13 mouse cellular contexts compared by ENCODE assay signal in genomic region chr15:51083677-51084322, GRCm38 (mm10).
DNase-seq lines count a peak whose midpoint lies in the region; ATAC-seq and TF ChIP-seq lines count a peak whose summit lies in the region.
"Had no signal": no experiment of that assay in that cellular context is flagged by ENCODE, and none has a peak within 500 bp of the region (broad histone marks: within the 10 kb centered on the region; RNA-seq: fewer than 3 reads in every experiment).

No protein-coding gene starts in this region.

- H3K4me3 ChIP-seq in heart, embryonic 11.5 days (ENCODE audit: low read depth, low read length) = no peak overlapping the region
- no peak overlapping the region for H3K4me3 ChIP-seq in stomach, embryonic 16.5 days (replicated peaks; ENCODE audit: low read length)
- no peak overlapping the region for H3K4me3 ChIP-seq in stomach, postnatal 0 days (ENCODE audit: low read depth, low read length)
- peak overlapping the region; percentile 15; the same call in 1 of the 2 replicates for H3K4me3 ChIP-seq in heart, postnatal 0 days (ENCODE audit: low read depth, low read length)
- H3K4me3 ChIP-seq: hindbrain, embryonic 12.5 days; kidney, embryonic 15.5 days; midbrain, embryonic 12.5 days; neural tube, embryonic 13.5 days had no signal

- no peak for ATAC-seq in heart, embryonic 11.5 days (replicated peaks; ENCODE audit: insufficient number of reproducible peaks, low FRiP score, low TSS enrichment)
- ATAC-seq in stomach, embryonic 16.5 days (ENCODE audit: insufficient read depth, low FRiP score) = no peak; the same call in 1 of the 2 replicates
- no peak for ATAC-seq in stomach, postnatal 0 days (ENCODE audit: low FRiP score, low TSS enrichment)
- no peak for ATAC-seq in heart, postnatal 0 days (ENCODE audit: insufficient read depth, low read depth)
- no peak for ATAC-seq in activated CD4-positive, CD25-positive, alpha-beta regulatory T cell, adult 4 months

- no peaks in the 10 kb centered on the region for H3K4me1 ChIP-seq in heart, embryonic 11.5 days (ENCODE audit: control insufficient read depth, insufficient read depth, low read length)
- no peaks in the 10 kb centered on the region for H3K4me1 ChIP-seq in stomach, embryonic 16.5 days (ENCODE audit: control insufficient read depth, insufficient read depth, low read length)
- H3K4me1 ChIP-seq in stomach, postnatal 0 days (replicated peaks; ENCODE audit: control insufficient read depth, insufficient read depth) = no peaks in the 10 kb centered on the region
- no peaks in the 10 kb centered on the region for H3K4me1 ChIP-seq in heart, postnatal 0 days (ENCODE audit: control insufficient read depth, insufficient read depth)
- H3K4me1 ChIP-seq: hindbrain, embryonic 12.5 days; kidney, embryonic 15.5 days; midbrain, embryonic 12.5 days; neural tube, embryonic 13.5 days had no signal

- TF ChIP-seq EP300 in stomach, postnatal 0 days (optimal IDR thresholded peaks at IDR 0.05) = no peak
- no peak for TF ChIP-seq EP300 in heart, postnatal 0 days (IDR thresholded peaks at IDR 0.05; ENCODE audit: low read depth)

- H3K4me2 ChIP-seq in heart, embryonic 11.5 days = 0 out of 2 replicates have a peak overlapping the region, but pooled peaks have one; percentile 2
- peak overlapping the region; percentile 30; the same call in 1 of the 2 replicates for H3K4me2 ChIP-seq in stomach, embryonic 16.5 days (ENCODE audit: low read depth, low read length)
- H3K4me2 ChIP-seq in stomach, postnatal 0 days (replicated peaks; ENCODE audit: low read depth) = no peak overlapping the region
- peak overlapping the region; percentile 51 for H3K4me2 ChIP-seq in heart, postnatal 0 days (ENCODE audit: low read depth, low read length)
- H3K4me2 ChIP-seq: hindbrain, embryonic 12.5 days; kidney, embryonic 15.5 days; midbrain, embryonic 12.5 days; neural tube, embryonic 13.5 days had no signal

- no peaks in the 10 kb centered on the region for H3K9me3 ChIP-seq in heart, embryonic 11.5 days (replicated peaks; ENCODE audit: control insufficient read depth, low read length)
- H3K9me3 ChIP-seq in stomach, embryonic 16.5 days (replicated peaks; ENCODE audit: control insufficient read depth, low read length) = no peaks in the 10 kb centered on the region
- H3K9me3 ChIP-seq in stomach, postnatal 0 days (ENCODE audit: control insufficient read depth, low read length) = no peaks in the 10 kb centered on the region
- no peaks in the 10 kb centered on the region for H3K9me3 ChIP-seq in heart, postnatal 0 days (replicated peaks; ENCODE audit: control insufficient read depth, low read length)
- H3K9me3 ChIP-seq: hindbrain, embryonic 12.5 days; kidney, embryonic 15.5 days; midbrain, embryonic 12.5 days; neural tube, embryonic 13.5 days had no signal

- no peak overlapping the region for H3K27ac ChIP-seq in heart, embryonic 11.5 days (ENCODE audit: low read depth, low read length)
- no peak overlapping the region for H3K27ac ChIP-seq in stomach, embryonic 16.5 days (ENCODE audit: low read length)
- H3K27ac ChIP-seq in stomach, postnatal 0 days (replicated peaks) = no peak overlapping the region
- H3K27ac ChIP-seq in heart, postnatal 0 days (ENCODE audit: low read depth) = no peak overlapping the region
- H3K27ac ChIP-seq: hindbrain, embryonic 12.5 days; kidney, embryonic 15.5 days; midbrain, embryonic 12.5 days; neural tube, embryonic 13.5 days had no signal

- no peaks in the 10 kb centered on the region for H3K36me3 ChIP-seq in heart, embryonic 11.5 days (ENCODE audit: control insufficient read depth, insufficient read depth, low read length)
- H3K36me3 ChIP-seq in stomach, embryonic 16.5 days (ENCODE audit: control insufficient read depth, insufficient read depth, low read length) = no peaks in the 10 kb centered on the region
- H3K36me3 ChIP-seq in stomach, postnatal 0 days (ENCODE audit: control insufficient read depth, insufficient read depth, low read length) = no peaks in the 10 kb centered on the region
- H3K36me3 ChIP-seq in heart, postnatal 0 days (replicated peaks; ENCODE audit: control insufficient read depth, insufficient read depth, low read length) = no peaks in the 10 kb centered on the region
- H3K36me3 ChIP-seq: hindbrain, embryonic 12.5 days; kidney, embryonic 15.5 days; midbrain, embryonic 12.5 days; neural tube, embryonic 13.5 days had no signal

- H3K27me3 ChIP-seq in heart, embryonic 11.5 days (ENCODE audit: control insufficient read depth, insufficient read depth, low read length) = no peaks in the 10 kb centered on the region
- H3K27me3 ChIP-seq in stomach, embryonic 16.5 days (ENCODE audit: control insufficient read depth, insufficient read depth, low read length) = no peaks in the 10 kb centered on the region
- no peaks in the 10 kb centered on the region for H3K27me3 ChIP-seq in stomach, postnatal 0 days (ENCODE audit: control insufficient read depth, insufficient read depth, low read length)
- H3K27me3 ChIP-seq in heart, postnatal 0 days (ENCODE audit: control insufficient read depth, insufficient read depth, low read length) = no peaks in the 10 kb centered on the region
- H3K27me3 ChIP-seq: hindbrain, embryonic 12.5 days; kidney, embryonic 15.5 days; midbrain, embryonic 12.5 days; neural tube, embryonic 13.5 days had no signal

- DNase-seq in heart, postnatal 25 days (ENCODE audit: low spot score) = no peak
- no peak for DNase-seq in stomach, postnatal 0 days (ENCODE audit: low spot score)
- no peak for DNase-seq in heart, postnatal 0 days (ENCODE audit: low spot score)
- no peak for DNase-seq in ovary, postnatal 14 days (ENCODE audit: low spot score)
- DNase-seq: liver; right cerebral cortex, postnatal 25 days had no signal

- TF ChIP-seq CTCF in stomach, postnatal 0 days (IDR thresholded peaks at IDR 0.05; ENCODE audit: low read depth) = no peak
- TF ChIP-seq CTCF in heart, postnatal 0 days (IDR thresholded peaks at IDR 0.05; ENCODE audit: low read depth) = no peak

- intact Hi-C loops in heart, postnatal 25 days (cut with DNase I) = no loop called here

- no peak overlapping the region for H3K9ac ChIP-seq in heart, embryonic 11.5 days (ENCODE audit: low read depth, low read length)
- H3K9ac ChIP-seq in stomach, embryonic 16.5 days (ENCODE audit: low read length) = no peak overlapping the region
- no peak overlapping the region for H3K9ac ChIP-seq in stomach, postnatal 0 days (ENCODE audit: low read length)
- no peak overlapping the region for H3K9ac ChIP-seq in heart, postnatal 0 days (replicated peaks; ENCODE audit: low read depth, low read length)
- H3K9ac ChIP-seq: hindbrain, embryonic 12.5 days; kidney, embryonic 15.5 days; midbrain, embryonic 12.5 days; neural tube, embryonic 13.5 days had no signal

- 57% methylated on average over 12 of the region's 12 CpGs for WGBS in heart, embryonic 11.5 days (ENCODE audit: insufficient replicate concordance)
- WGBS in stomach, embryonic 16.5 days = 53% methylated on average over 12 of the region's 12 CpGs
- 50% methylated on average over 12 of the region's 12 CpGs for WGBS in stomach, postnatal 0 days
- WGBS in heart, postnatal 0 days = 41% methylated on average over 12 of the region's 12 CpGs
